Mouse (Mus musculus) CD4-positive, CD25-positive, alpha-beta regulatory T cell, adult 2 months (primary cell): ENCODE results near the gene Rimbp3.

Experiments used
- DNase-seq: peaks from one replicate; pipeline ENCODE4 v3.0.0-alpha.2; 2012; ENCODE audit warnings: low read depth, low spot score

The Rimbp3 gene

GRCm38 (mm10) chr16:17258917-17259316 lies 50.5 kb downstream of the Rimbp3 start:
- DNase-seq = no peak

- DNase-seq = no peak
These were observed 52.9 kb downstream of the Rimbp3 start for GRCm38 (mm10) chr16:17261341-17261740.
